ENCODE assay signal across 10 mouse cellular contexts in genomic region chr9:57351277-57351676, GRCm38 (mm10).
DNase-seq lines count a peak whose midpoint lies in the region; ATAC-seq and TF ChIP-seq lines count a peak whose summit lies in the region.
"Had no signal": no experiment of that assay in that cellular context is flagged by ENCODE, and none has a peak within 500 bp of the region (broad histone marks: within the 10 kb centered on the region; RNA-seq: fewer than 3 reads in every experiment).

No protein-coding gene starts in this region.

- H3K27ac ChIP-seq in CH12.LX (ENCODE audit: insufficient read depth, low read depth), result no peak overlapping the region
- H3K27ac ChIP-seq in left cerebral cortex, adult 2 months, result no peak overlapping the region
- H3K27ac ChIP-seq: liver, embryonic 13.5 days; stomach, embryonic 15.5 days had no signal

- peak; percentile 91 for TF ChIP-seq RAD21 in CH12.LX (IDR thresholded peaks at IDR 0.05; ENCODE audit: low read depth, low read length)

- ATAC-seq in erythroid progenitor cell, adult 5-6 weeks (replicated peaks; ENCODE audit: low FRiP score, poor library complexity, severe bottlenecking), result peak; percentile 87

- no peak for TF ChIP-seq POLR2A in CH12.LX (IDR thresholded peaks at IDR 0.05; ENCODE audit: low read depth, low read length)

- no peak for TF ChIP-seq EP300 in CH12.LX (IDR thresholded peaks at IDR 0.05; ENCODE audit: low read length)

- no peak overlapping the region for H3K9ac ChIP-seq in CH12.LX (ENCODE audit: insufficient read depth, low read depth)
- H3K9ac ChIP-seq: liver, embryonic 13.5 days; stomach, embryonic 15.5 days had no signal

- in situ Hi-C loops in CH12.LX (cut with MboI; ENCODE audit: low pct_ligation_motif_present, low pct_unique_long_range_greater_than_20kb, low sequenced_read_pairs), result no loop called here

- no peaks in the 10 kb centered on the region for H3K9me3 ChIP-seq in CH12.LX (replicated peaks; ENCODE audit: low read length)
- H3K9me3 ChIP-seq: liver, embryonic 13.5 days; stomach, embryonic 15.5 days had no signal

- H3K4me2 ChIP-seq in CH12.LX (ENCODE audit: insufficient read depth, low read depth, poor library complexity, severe bottlenecking), result no peak overlapping the region
- H3K4me2 ChIP-seq: liver, embryonic 13.5 days; stomach, embryonic 15.5 days had no signal

- DNase-seq in kidney, adult 9 months, result peak; percentile 28
- no peak for DNase-seq in kidney, postnatal 36 days
- DNase-seq in 3T3-L1 (ENCODE audit: low read depth, low spot score) (peak; percentile 24), CH12.LX (ENCODE audit: extremely low read depth) (peak; percentile 51)
- no peak for DNase-seq in left cerebral cortex, adult 2 months (ENCODE audit: extremely low spot score in 1 of 2, low spot score in 2 of 2)
- no peak for DNase-seq in kidney, adult 18-20 months
- DNase-seq: heart, adult 18-20 months; liver, embryonic 13.5 days had no signal

- no peaks in the 10 kb centered on the region for H3K36me3 ChIP-seq in CH12.LX (replicated peaks in 1 of 2; ENCODE audit: control insufficient read depth in 1 of 2, insufficient read depth in 1 of 2, low read length in 1 of 2)
- H3K36me3 ChIP-seq: liver, embryonic 13.5 days; stomach, embryonic 15.5 days had no signal

- no peak overlapping the region for H3K4me3 ChIP-seq in CH12.LX (replicated peaks in 1 of 3; ENCODE audit: low read depth in 2 of 3, low read length in 2 of 3, poor library complexity in 1 of 3)
- no peak overlapping the region for H3K4me3 ChIP-seq in left cerebral cortex, adult 2 months
- H3K4me3 ChIP-seq: liver, embryonic 13.5 days; stomach, embryonic 15.5 days had no signal

- no peaks in the 10 kb centered on the region for H3K79me2 ChIP-seq in CH12.LX (replicated peaks; ENCODE audit: control insufficient read depth, extremely low read depth, insufficient read depth, poor library complexity, severe bottlenecking)

- peaks cover 0 to under 1% of the 10 kb centered on the region in 2 experiments; a peak in 1 of 4 replicates for H3K4me1 ChIP-seq in CH12.LX (ENCODE audit: control insufficient read depth in 1 of 2, insufficient read depth in 2 of 2)
- H3K4me1 ChIP-seq: stomach, embryonic 15.5 days had no signal

- intact Hi-C loops in left cerebral cortex, adult 2 months (cut with DNase I), result no loop called here

- H3K27me3 ChIP-seq in CH12.LX (replicated peaks), result no peaks in the 10 kb centered on the region
- H3K27me3 ChIP-seq: liver, embryonic 13.5 days; stomach, embryonic 15.5 days had no signal

- peak; percentile 47 to 86; a peak in 3 of 4 replicates for TF ChIP-seq CTCF in CH12.LX (conservative IDR thresholded peaks at IDR 0.05 in 1 of 2, IDR thresholded peaks at IDR 0.05 in 1 of 2; ENCODE audit: low read depth in 2 of 2, low read length in 2 of 2)
- no peak; the same call in none of the 2 replicates for TF ChIP-seq CTCF in left cerebral cortex, adult 2 months (IDR thresholded peaks at IDR 0.05)

- dilution Hi-C loops in CH12.LX (cut with MboI; ENCODE audit: extremely low pct_ligation_motif_present, extremely low pct_unique_long_range_greater_than_20kb, low sequenced_read_pairs), result no loop called here

TF ChIP-seq in CH12.LX, 34 proteins besides CTCF, POLR2A, EP300 and RAD21:
- no peak for TF ChIP-seq PAX5 (IDR thresholded peaks at IDR 0.05; ENCODE audit: low read length)
- TF ChIP-seq SIN3A (IDR thresholded peaks at IDR 0.05; ENCODE audit: low read length), result peak; percentile 50
- peak; percentile 86 for TF ChIP-seq ZC3H11A (IDR thresholded peaks at IDR 0.05; ENCODE audit: low read depth, low read length)
- TF ChIP-seq MAX (IDR thresholded peaks at IDR 0.05; ENCODE audit: low read length), result no peak
- TF ChIP-seq ZNF384 (IDR thresholded peaks at IDR 0.05; ENCODE audit: low read depth, low read length), result peak; percentile 77
- TF ChIP-seq TCF12 (IDR thresholded peaks at IDR 0.05; ENCODE audit: low read depth, low read length), result no peak
- peak; percentile 95 for TF ChIP-seq SMC3 (IDR thresholded peaks at IDR 0.05; ENCODE audit: low read depth, low read length)

Comparison
In these comparisons a context has a peak if more than half of its experiments do, and no peak if none do; other contexts are left out.
1. DNase-seq: peak in kidney, adult 9 months (single experiment), 3T3-L1 (single experiment) and CH12.LX (single experiment); none in kidney, postnatal 36 days (0 of 2), left cerebral cortex, adult 2 months (0 of 2) and kidney, adult 18-20 months (single experiment).